Mouse (Mus musculus) C2C12 (cell line): ENCODE results near the gene Serpina3n. TPM values are rescaled to one million over a fixed set of nuclear protein-coding genes. Genes with fewer than 3 reads are reported as not detected.
A peak's percentile ranks its signal among the peaks of the same experiment; 100 is the strongest.

Experiments used
- H3K27me3 ChIP-seq: one replicate; pipeline ENCODE4 v1.6.1; 2011; ENCODE audit not compliant: control insufficient read depth, insufficient read depth, insufficient read length
- H3K36me3 ChIP-seq: one replicate; pipeline ENCODE4 v1.6.1; 2011; ENCODE audit not compliant: control insufficient read depth, insufficient read depth
- H3K4me3 ChIP-seq: one replicate; pipeline ENCODE4 v1.5.1; 2011; ENCODE audit warnings: mild to moderate bottlenecking, control low read depth; ENCODE audit not compliant: poor library complexity, insufficient read depth, severe bottlenecking
- H3K79me2 ChIP-seq: one replicate; pipeline ENCODE4 v1.6.1; 2011; ENCODE audit not compliant: control insufficient read depth, insufficient read depth
- H3K79me3 ChIP-seq: one replicate; pipeline ENCODE4 v1.6.1; 2011; ENCODE audit warnings: low read depth, control low read depth
- H3ac ChIP-seq: one replicate; pipeline ENCODE3; 2011; ENCODE audit warnings: low read depth; ENCODE audit not compliant: control insufficient read depth, insufficient read length
- CEBPB ChIP-seq: IDR thresholded peaks from one replicate; pipeline ENCODE4 v1.6.1; 2011; ENCODE audit warnings: low read depth, mild to moderate bottlenecking, control low read depth, moderate library complexity
- CTCF ChIP-seq: IDR thresholded peaks from one replicate; pipeline ENCODE4 v1.5.1; 2011; ENCODE audit not compliant: control insufficient read depth, insufficient read depth, insufficient read length
- FOSL1 ChIP-seq: IDR thresholded peaks from one replicate; pipeline ENCODE4 v1.8.0; 2011; ENCODE audit warnings: mild to moderate bottlenecking, low read length; ENCODE audit not compliant: poor library complexity, insufficient read depth, severe bottlenecking
- MAX ChIP-seq: IDR thresholded peaks from one replicate; pipeline ENCODE4 v1.6.1; 2011; ENCODE audit warnings: mild to moderate bottlenecking, control low read depth
- MYOD1 ChIP-seq: IDR thresholded peaks from one replicate; pipeline ENCODE4 v1.6.1; 2011; ENCODE audit warnings: low read depth; ENCODE audit not compliant: control insufficient read depth, insufficient read length
- MYOG ChIP-seq: IDR thresholded peaks from one replicate; pipeline ENCODE4 v1.6.1; 2011; ENCODE audit not compliant: control insufficient read depth, insufficient read length; ENCODE audit errors: extremely low read depth
- USF1 ChIP-seq: IDR thresholded peaks from one replicate; pipeline ENCODE4 v1.6.1; 2011; ENCODE audit warnings: low read depth, mild to moderate bottlenecking, control low read depth, moderate library complexity
- polyA plus RNA-seq: library from polyadenylated mRNA; unstranded; fragments of >200 nt; fragmentation: generic; extraction: Trizol; gene quantifications from one replicate; pipeline ENCODE4 v1.2.1, GENCODE M21; 2012; ENCODE audit warnings: missing spikeins

Gene Serpina3n
- polyA plus RNA-seq, 1 experiment, result not detected

GRCm38 (mm10) chr12:104418340-104419135 lies 12.0 kb downstream of the Serpina3n start:
- Histone ChIP-seq H3K27me3 (no peaks in the 10 kb centered on the region), H3ac (no peak overlapping the region), H3K36me3 (no peaks in the 10 kb centered on the region), H3K79me2 (no peaks in the 10 kb centered on the region), H3K79me3 (no peaks in the 10 kb centered on the region), H3K4me3 (no peak overlapping the region)
- TF ChIP-seq CTCF, result peak; percentile 76
- no peak for TF ChIP-seq MAX
- no peak for TF ChIP-seq CEBPB
- no peak for TF ChIP-seq USF1

GRCm38 (mm10) chr12:104419136-104419462 lies 12.6 kb downstream of the Serpina3n start:
- Histone ChIP-seq H3ac (no peak overlapping the region), H3K79me3 (no peaks in the 10 kb centered on the region), H3K79me2 (no peaks in the 10 kb centered on the region), H3K27me3 (no peaks in the 10 kb centered on the region), H3K36me3 (no peaks in the 10 kb centered on the region), H3K4me3 (no peak overlapping the region)
- TF ChIP-seq MYOG (no peak), CTCF (peak; percentile 19)

DNA sequence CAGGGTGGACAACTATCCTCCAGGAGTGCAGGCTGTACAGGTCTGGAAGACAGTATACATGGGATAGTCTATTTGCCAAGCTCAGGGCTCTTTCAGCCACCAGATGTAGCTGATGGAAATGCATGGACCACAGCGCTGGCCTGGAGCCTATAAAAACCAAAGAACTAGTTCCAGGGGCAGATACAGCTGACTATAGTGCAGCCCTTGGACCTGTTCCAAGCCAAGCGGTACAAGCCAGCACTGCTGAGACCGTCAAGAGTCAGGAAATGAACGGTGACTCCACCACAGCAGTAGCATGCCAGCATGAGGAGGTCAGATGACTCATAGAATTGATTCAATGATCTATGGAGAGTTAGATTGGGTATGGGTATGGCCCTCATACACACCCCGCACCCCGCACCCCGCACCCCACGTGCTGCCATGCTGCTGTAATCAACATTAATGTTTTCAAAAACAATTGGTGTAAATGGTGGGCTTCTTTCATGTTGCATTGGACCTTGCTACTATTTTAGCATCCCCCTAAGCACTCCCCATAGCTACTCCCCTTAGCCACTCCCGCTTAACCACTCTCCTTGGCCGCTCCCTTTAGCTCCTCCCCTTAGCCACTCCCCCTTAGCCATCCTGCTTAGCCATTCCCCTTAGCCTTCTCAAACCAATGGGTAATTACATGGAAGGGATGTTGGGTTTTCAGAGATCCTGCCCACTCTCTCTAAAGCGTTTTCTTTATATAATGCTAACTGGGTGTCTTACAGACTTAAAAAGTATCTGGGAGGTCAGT lies 16.3 kb downstream of the Serpina3n start:
- H3K4me3 ChIP-seq, result no peak overlapping the region
- no peaks in the 10 kb centered on the region for H3K79me3 ChIP-seq
- no peaks in the 10 kb centered on the region for H3K79me2 ChIP-seq
- H3ac ChIP-seq, result no peak overlapping the region
- H3K36me3 ChIP-seq, result no peaks in the 10 kb centered on the region
- no peak for TF ChIP-seq MYOG
- TF ChIP-seq CTCF, result no peak
- TF ChIP-seq MYOD1, result no peak
- TF ChIP-seq CEBPB, result no peak
- TF ChIP-seq MAX, result no peak
- TF ChIP-seq USF1, result no peak
- TF ChIP-seq FOSL1, result no peak
- no peaks in the 10 kb centered on the region for H3K27me3 ChIP-seq

DNA sequence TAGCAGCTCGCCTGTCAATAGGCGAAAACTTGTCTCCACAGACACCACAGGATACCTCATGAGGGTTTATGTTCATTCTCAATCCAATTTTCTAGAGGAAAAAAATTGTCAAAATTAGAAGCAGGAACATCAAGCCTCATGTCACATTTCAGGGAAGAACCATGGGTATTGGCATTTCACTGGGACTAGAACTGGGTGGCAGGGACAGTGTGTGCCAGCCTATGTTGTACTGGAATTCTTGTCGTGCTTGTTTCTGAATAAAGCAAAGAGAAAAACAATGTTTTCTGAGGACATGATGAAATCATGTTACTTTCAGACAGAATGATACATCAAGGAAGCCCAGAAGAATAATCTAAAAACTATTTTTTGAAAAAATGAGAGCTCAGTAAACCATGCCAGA lies 19.1 kb downstream of the Serpina3n start:
- H3K27me3 ChIP-seq, result peaks cover 3% of the 10 kb centered on the region
- no peak overlapping the region for H3ac ChIP-seq
- no peaks in the 10 kb centered on the region for H3K79me3 ChIP-seq
- no peak for TF ChIP-seq MYOG
- no peak overlapping the region for H3K4me3 ChIP-seq
- H3K79me2 ChIP-seq, result no peaks in the 10 kb centered on the region
- H3K36me3 ChIP-seq, result no peaks in the 10 kb centered on the region

DNA sequence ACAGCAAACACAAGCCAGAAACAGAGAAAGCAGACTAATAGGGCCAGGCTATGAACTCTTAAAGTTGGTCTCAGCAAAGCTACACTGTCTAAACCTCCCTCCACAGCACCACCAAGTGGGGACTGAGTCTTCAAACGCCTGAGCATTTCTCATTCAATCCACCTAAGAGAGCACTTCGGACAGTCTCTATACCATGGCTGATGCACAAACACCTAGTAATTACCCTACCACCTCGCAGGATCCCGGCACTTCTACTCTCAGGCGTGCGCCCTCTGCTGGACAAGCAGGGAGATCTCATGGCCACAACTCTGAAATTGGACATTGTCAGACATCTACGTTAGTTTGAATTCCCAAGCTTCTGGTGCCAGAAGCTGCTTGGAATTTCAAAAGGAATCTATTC lies 20.4 kb downstream of the Serpina3n start:
- Histone ChIP-seq H3ac (no peak overlapping the region), H3K79me2 (no peaks in the 10 kb centered on the region), H3K27me3 (peaks cover 3% of the 10 kb centered on the region), H3K36me3 (no peaks in the 10 kb centered on the region), H3K4me3 (no peak overlapping the region), H3K79me3 (no peaks in the 10 kb centered on the region)
- TF ChIP-seq CTCF (peak; percentile 50), FOSL1 (no peak)

GRCm38 (mm10) chr12:104431359-104431758 lies 24.8 kb downstream of the Serpina3n start:
- TF ChIP-seq MAX (no peak), CEBPB (no peak), FOSL1 (no peak), USF1 (no peak), MYOG (no peak), MYOD1 (no peak), CTCF (no peak)
- H3K4me3 ChIP-seq, result no peak overlapping the region
- H3ac ChIP-seq, result no peak overlapping the region
- H3K79me3 ChIP-seq, result no peaks in the 10 kb centered on the region
- H3K36me3 ChIP-seq, result no peaks in the 10 kb centered on the region
- peaks cover 9% of the 10 kb centered on the region for H3K27me3 ChIP-seq
- H3K79me2 ChIP-seq, result no peaks in the 10 kb centered on the region
